Mouse (Mus musculus) heart, postnatal 0 days (tissue): ENCODE results near the gene Dnah11.

ENCODE experiments used
- CTCF ChIP-seq: IDR thresholded peaks from 2 replicates; pipeline ENCODE4 v1.5.1; 2016; ENCODE audit warnings: antibody characterized with exemption, control low read depth, low read depth
- EP300 ChIP-seq: IDR thresholded peaks from 2 replicates; pipeline ENCODE4 v1.6.1; 2016; ENCODE audit warnings: antibody characterized with exemption, low read depth

GRCm38 (mm10) chr12:118187663-118188062, 11.2 kb downstream of the Dnah11 start:
- no peak for TF ChIP-seq EP300
- no peak for TF ChIP-seq CTCF
